Mouse (Mus musculus): ENCODE measurements around the gene Satb2.
A peak's percentile ranks its signal among the peaks of the same experiment; 100 is the strongest.

Gene Satb2

GRCm38 (mm10) chr1:56972950-56973592 is 5.4 kb downstream of the Satb2 start:
- DNase-seq, result peak; percentile 87 to 95

GRCm38 (mm10) chr1:56972251-56972949 is 6.0 kb downstream of the Satb2 start:
- DNase-seq, result peak; percentile 26 to 57

GRCm38 (mm10) chr1:56971942-56972250 is 6.6 kb downstream of the Satb2 start:
- DNase-seq, result no peak

- DNase-seq, result peak in 1 of 2 experiments; percentile 23
Measured at GRCm38 (mm10) chr1:56971441-56971861, 7.0 kb downstream of the Satb2 start.

GRCm38 (mm10) chr1:56970740-56971141 is 7.7 kb downstream of the Satb2 start:
- no peak for DNase-seq

- DNase-seq, result no peak
Measured at GRCm38 (mm10) chr1:56969364-56970360, 8.8 kb downstream of the Satb2 start.

- no peak for DNase-seq
Measured at GRCm38 (mm10) chr1:56965879-56966579, 12.4 kb downstream of the Satb2 start.

- no peak for DNase-seq
Measured at GRCm38 (mm10) chr1:56964493-56964892, 14.0 kb downstream of the Satb2 start.

GRCm38 (mm10) chr1:56963291-56963690 is 15.2 kb downstream of the Satb2 start:
- no peak for DNase-seq

- no peak for DNase-seq
Measured at GRCm38 (mm10) chr1:56958996-56959395, 19.5 kb downstream of the Satb2 start.

GRCm38 (mm10) chr1:56957942-56958341 is 20.5 kb downstream of the Satb2 start:
- DNase-seq, result no peak

- DNase-seq, result no peak
Measured at GRCm38 (mm10) chr1:56956811-56957210, 21.6 kb downstream of the Satb2 start.

- DNase-seq, result no peak
Measured at GRCm38 (mm10) chr1:56955739-56956085, 22.7 kb downstream of the Satb2 start.

GRCm38 (mm10) chr1:56955055-56955738 is 23.3 kb downstream of the Satb2 start:
- no peak for DNase-seq

- no peak for DNase-seq
Measured at GRCm38 (mm10) chr1:56953538-56953937, 24.9 kb downstream of the Satb2 start.

- DNase-seq, result no peak
Measured at GRCm38 (mm10) chr1:56951980-56952379, 26.5 kb downstream of the Satb2 start.

GRCm38 (mm10) chr1:56951525-56951924 is 26.9 kb downstream of the Satb2 start:
- no peak for DNase-seq

GRCm38 (mm10) chr1:56939432-56939831 is 39.0 kb downstream of the Satb2 start:
- DNase-seq, result no peak

- no peak for DNase-seq
Measured at GRCm38 (mm10) chr1:56938432-56938831, 40.0 kb downstream of the Satb2 start.

- DNase-seq, result no peak
Measured at GRCm38 (mm10) chr1:56936554-56936953, 41.9 kb downstream of the Satb2 start.

GRCm38 (mm10) chr1:56933821-56934220 is 44.6 kb downstream of the Satb2 start:
- no peak for DNase-seq

GRCm38 (mm10) chr1:56930096-56930495 is 48.4 kb downstream of the Satb2 start:
- no peak for DNase-seq
